In genomic region chr16:94162000-94162399, GRCm38 (mm10) we compare ENCODE assay signal across 26 mouse cellular contexts.
DNase-seq lines count a peak whose midpoint lies in the region; ATAC-seq lines count a peak whose summit lies in the region.
"Had no signal": no experiment of that assay in that cellular context is flagged by ENCODE, and none has a peak within 500 bp of the region (broad histone marks: within the 10 kb centered on the region; RNA-seq: fewer than 3 reads in every experiment).

No protein-coding gene starts in this region.

- peak overlapping the region; percentile 27; the same call in 1 of the 2 replicates for H3K9ac ChIP-seq in heart, embryonic 12.5 days
- H3K9ac ChIP-seq: forebrain, embryonic 15.5 days; heart, embryonic 15.5 days; hindbrain, embryonic 12.5 days; intestine, embryonic 15.5 days had no signal

- no peaks in the 10 kb centered on the region for H3K27me3 ChIP-seq in heart, embryonic 12.5 days (replicated peaks)
- H3K27me3 ChIP-seq: CH12.LX; forebrain, embryonic 15.5 days; heart, embryonic 15.5 days; intestine, embryonic 15.5 days had no signal

- peaks cover 30% of the 10 kb centered on the region for H3K4me1 ChIP-seq in heart, embryonic 12.5 days (replicated peaks)

- no peak overlapping the region for H3K4me2 ChIP-seq in heart, embryonic 12.5 days
- H3K4me2 ChIP-seq: forebrain, embryonic 15.5 days; heart, embryonic 11.5 days; heart, embryonic 15.5 days; hindbrain, embryonic 12.5 days; intestine, embryonic 15.5 days had no signal

- DNase-seq in heart, adult 9 months (ENCODE audit: low spot score in 2 of 2) = no peak
- DNase-seq in 416B (ENCODE audit: low read depth) = peak; percentile 57
- DNase-seq in Muller cell, postnatal 12 days (ENCODE audit: inconsistent ontology term) = peak; percentile 66
- no peak for DNase-seq in gastrocnemius, postnatal 36 days
- DNase-seq in c-Kit-positive CD71-positive TER-119-positive erythroid progenitor cells, embryonic 14.5 days (ENCODE audit: low spot score) = no peak
- DNase-seq: adrenal gland, adult 8-10 months; adrenal gland, postnatal 25 days; B cell, adult 2 months; cerebellum, adult 18-20 months; cerebellum, adult 9-10 months; cerebellum, postnatal 14 days; gastrocnemius, postnatal 10 days; heart, postnatal 14 days; heart, postnatal 4 days; kidney, adult 11 months; kidney, adult 8-10 months had no signal

- no peaks in the 10 kb centered on the region for H3K36me3 ChIP-seq in heart, embryonic 12.5 days
- H3K36me3 ChIP-seq: forebrain, embryonic 10.5 days; forebrain, embryonic 15.5 days; heart, embryonic 15.5 days; hindbrain, embryonic 12.5 days; intestine, embryonic 15.5 days had no signal

- intact Hi-C loops in gastrocnemius, postnatal 36 days (cut with DNase I) = no loop called here

- WGBS in heart, embryonic 12.5 days = 45% methylated on average over 6 of the region's 6 CpGs

- no peak overlapping the region for H3K27ac ChIP-seq in heart, embryonic 12.5 days (ENCODE audit: poor library complexity, severe bottlenecking)
- H3K27ac ChIP-seq: forebrain, embryonic 10.5 days; forebrain, embryonic 15.5 days; heart, embryonic 15.5 days; hindbrain, embryonic 12.5 days; intestine, embryonic 15.5 days had no signal

- H3K9me3 ChIP-seq in heart, embryonic 12.5 days (replicated peaks) = no peaks in the 10 kb centered on the region
- H3K9me3 ChIP-seq: forebrain, embryonic 10.5 days; forebrain, embryonic 15.5 days; heart, embryonic 15.5 days; hindbrain, embryonic 12.5 days; intestine, embryonic 15.5 days had no signal

- H3K4me3 ChIP-seq in heart, embryonic 12.5 days = no peak overlapping the region
- H3K4me3 ChIP-seq: forebrain, embryonic 10.5 days; forebrain, embryonic 15.5 days; heart, embryonic 15.5 days; hindbrain, embryonic 12.5 days; intestine, embryonic 15.5 days had no signal

- ATAC-seq in heart, embryonic 12.5 days (ENCODE audit: insufficient number of reproducible peaks, low FRiP score) = no peak
- ATAC-seq: activated CD4-positive, CD25-positive, alpha-beta regulatory T cell, adult 4 months; forebrain, embryonic 15.5 days; hindbrain, embryonic 16.5 days; intestine, embryonic 15.5 days had no signal

Comparison
In these comparisons a context has a peak if more than half of its experiments do, and no peak if none do; other contexts are left out.
1. DNase-seq: peak in 416B (single experiment) and Muller cell, postnatal 12 days (single experiment); none in heart, adult 9 months (0 of 2), gastrocnemius, postnatal 36 days (0 of 2) and c-Kit-positive CD71-positive TER-119-positive erythroid progenitor cells, embryonic 14.5 days (single experiment).